Mouse (Mus musculus) right cerebral cortex, postnatal 10 days (tissue): ENCODE data around the gene Rcan3.

Experiments
- DNase-seq, 2 experiments: peaks; one replicate each; pipeline ENCODE4 v3.0.0; 2021; ENCODE audit warnings: low spot score in 2 of 2

Rcan3 gene

DNA sequence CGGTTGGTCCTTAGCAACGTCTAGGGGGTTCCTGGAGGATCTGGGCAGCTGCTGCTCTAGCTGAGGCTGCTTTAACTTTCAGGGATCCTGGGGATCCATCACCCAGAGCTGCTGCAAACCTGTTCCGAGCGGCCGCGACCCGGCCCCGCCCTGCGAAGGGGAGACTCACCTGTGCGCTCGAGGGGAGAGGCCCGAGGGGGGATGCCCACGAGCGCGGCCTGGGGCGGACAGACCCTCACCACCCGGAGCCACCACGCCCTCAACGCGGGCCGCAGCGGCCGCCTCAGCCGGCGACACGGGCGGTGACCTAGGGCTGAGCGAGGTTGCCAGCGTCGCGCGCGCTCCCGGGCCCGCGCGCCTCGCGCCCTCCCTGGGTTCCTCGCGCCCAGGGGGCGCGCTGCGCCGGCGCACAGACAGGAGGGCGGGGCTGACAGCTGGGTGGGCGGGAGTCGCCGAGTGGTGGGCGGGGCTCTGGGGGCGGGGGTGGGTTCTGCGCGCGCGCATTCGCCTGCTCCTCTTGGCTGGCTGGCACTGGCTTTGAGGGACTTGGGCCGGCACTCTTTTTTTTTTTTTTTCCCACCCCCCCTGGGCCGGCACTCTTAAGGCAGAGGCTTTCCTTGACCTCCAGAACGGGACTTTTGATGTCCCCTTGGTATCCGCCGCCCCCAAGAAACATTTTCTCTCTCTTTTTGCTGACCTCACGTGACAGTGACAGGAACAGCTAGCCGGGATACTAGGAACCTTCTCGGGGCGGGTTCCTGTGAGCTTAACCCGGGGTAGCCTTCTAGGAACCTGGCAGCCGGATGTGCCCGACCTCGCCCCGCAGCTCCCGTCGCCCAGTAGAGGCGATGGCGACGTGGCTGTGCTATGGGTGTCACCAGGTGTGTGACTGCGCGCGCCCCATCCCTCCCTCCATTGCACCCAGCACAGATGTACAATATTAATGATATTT is at the start of gene Rcan3:
Gene Rcan3, minus strand, starts transcription at position 411 of the 952 bp plus-strand sequence.
- DNase-seq, result peak; percentile 77 to 84

DNA sequence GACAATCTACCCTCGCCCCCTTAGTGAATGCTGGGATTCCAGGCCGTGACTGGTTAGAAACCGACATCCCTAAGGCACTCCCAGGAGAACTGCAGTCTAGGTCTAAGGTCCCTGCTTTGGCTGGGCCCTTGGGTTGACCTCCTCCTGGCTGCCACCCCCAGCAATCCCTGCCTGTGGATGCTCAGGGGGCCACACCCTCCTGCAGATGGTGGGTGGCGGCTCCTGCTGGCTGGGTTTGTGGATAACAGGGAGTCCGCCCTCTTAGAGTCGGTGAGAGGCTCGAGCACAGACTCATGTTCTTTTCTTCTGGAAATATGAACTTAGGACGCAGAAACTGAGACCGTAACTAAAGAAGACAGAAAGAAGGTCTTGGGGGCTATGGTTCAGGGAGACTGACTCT is 46.7 kb upstream of the Rcan3 start:
- DNase-seq, result no peak

DNA sequence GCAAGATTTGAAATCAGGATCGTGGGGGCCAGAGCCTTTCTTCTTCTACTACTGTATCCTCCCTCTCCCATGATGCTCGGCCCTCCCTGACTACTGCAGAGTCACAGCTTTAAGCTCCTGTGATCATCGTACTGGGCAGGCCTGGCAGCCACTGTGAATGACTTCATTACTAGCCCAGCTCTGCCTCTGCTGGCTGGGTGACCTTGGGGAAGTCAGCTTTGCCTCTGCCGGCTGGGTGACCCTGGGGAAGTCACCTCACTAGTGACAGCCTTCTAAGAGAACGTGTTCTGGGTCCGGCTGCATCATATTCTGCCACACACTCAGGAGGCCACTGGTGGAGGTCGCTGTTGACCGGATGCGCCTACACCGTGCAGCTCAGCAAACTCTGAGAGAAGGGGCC is 44.2 kb upstream of the Rcan3 start:
- no peak for DNase-seq

DNA sequence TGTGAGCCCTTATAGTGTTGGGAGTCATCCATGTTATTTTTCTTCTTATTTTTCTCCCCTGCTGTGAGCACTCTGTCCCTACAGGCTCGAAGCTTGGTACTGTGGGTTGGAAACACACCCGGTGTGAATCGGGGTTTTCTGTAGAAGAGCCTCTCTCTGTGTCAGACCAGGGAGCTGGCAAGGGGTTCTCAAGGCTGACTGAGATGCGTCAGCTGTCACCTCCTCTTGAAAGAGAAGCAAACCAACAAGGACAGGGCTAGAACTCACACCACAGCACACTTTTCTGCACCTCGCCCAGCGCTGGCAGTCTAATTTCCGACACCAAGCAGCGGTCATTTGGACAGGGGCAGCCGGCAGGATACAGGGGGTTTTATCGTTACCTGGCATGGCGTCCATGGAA is 29.8 kb upstream of the Rcan3 start:
- DNase-seq, result no peak

DNA sequence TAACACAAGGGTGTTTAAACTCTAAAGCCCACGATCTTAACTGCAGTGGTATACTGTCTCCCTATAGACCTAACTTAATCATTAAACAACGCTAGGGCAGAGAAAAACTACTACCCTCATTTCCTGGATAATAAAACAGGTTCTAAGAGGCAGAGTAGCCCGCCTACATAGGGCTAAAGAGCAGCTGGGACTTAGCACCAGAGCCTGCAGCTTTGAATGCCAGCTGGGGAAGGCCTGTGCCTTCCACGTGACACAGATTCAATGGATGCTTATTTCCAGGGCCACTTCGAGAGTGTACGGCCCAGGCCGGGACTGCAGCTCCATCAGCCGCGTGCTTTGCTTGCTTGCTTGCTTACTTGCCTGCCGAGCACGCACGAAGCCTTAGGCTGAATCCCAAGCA is 19.9 kb upstream of the Rcan3 start:
- DNase-seq, result no peak

DNA sequence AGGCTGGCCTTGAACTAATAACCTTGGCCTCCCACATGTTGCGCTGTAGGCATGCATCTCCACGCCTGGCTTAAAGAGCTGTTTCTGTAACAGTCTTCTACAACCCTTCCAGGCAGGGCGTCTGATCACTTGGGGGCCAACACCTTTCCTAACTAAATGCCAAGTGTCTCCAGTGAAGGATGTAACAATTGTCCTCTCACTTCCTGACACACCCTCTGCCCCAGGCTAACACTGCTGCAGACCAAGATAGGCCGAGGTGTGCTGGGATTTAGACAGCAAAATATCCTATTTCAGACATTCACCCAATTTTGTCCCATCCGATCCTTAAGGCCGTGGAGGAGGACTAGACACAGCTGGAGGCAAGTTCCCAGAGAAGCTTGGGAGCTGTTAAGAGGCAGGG is 19.5 kb upstream of the Rcan3 start:
- DNase-seq, result no peak

DNA sequence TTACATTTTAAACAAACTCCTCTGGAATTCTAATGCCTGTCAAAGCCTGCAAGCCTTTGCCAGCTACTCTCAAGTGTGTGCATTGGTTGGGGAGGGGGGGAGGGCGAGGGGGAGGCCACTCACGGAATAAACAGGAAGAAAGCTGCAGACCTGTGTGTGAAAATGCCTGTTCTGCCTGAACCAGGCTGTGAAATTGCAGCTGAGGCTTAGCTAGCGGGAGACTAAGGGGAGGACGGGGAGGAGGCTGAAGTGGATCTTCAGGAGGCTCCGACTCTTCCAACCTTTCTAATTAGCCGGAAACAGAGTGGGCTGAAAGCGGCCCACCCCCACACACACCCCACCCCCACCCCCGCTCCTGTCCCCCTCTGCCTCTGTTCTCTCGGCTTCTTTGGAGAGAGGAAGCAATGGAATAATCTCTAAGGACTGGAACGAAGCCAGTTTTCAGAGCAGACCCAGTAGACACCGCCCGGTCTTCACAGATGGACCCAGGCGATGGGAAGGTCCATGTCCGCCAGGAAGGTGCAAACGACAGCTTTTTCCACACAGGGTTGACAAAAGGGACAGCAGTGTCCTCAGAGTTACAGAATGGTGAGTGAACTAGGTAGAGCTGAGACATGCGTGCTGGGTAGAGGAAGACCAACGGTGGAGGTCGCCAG is 17.8 kb upstream of the Rcan3 start:
- DNase-seq, result no peak

DNA sequence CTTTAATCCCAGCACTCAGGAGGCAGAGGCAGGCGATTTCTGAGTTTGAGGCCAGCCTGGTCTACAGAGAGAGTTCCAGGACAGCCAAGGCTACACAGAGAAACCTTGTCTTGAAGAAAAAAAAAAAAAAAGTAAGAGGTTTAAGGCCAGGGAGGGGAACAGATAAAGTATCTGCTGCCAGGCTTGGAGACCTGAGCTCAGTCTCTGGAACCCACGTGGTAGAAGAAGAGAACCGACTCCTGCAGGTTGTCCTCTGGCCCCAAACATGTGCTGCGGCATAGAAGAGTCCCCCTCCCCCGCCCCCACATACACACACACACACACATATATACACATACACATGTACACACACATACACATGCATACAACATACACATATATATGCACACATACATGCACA is 8.8 kb upstream of the Rcan3 start:
- DNase-seq, result no peak

DNA sequence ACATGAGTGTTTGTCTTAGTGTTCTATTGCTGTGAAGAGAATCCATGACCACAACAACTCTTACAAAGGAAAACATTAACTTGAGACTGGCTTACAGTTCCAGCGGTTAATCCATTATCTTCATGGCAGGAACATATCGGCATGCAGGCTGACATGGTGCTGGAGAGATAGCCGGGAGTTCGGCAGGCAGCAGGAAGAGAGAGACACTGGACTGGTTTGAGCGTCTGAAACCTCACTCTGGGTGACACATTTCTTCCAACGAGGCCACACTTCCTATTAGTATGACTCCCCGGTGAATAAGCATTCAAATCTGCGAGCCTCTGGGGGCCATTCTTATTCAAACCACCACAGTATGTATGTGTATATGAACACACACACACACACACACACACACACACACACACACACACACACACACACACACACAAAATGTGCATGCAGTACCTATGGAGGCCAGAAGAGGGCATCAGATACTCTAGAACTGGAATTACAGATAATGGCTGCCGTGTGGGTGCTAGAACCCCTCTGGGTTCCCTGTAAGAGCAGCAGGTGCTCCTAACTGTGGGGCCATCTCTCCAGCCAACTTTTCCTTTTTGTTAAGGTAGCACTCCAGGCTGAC is 6.4 kb upstream of the Rcan3 start:
- no peak for DNase-seq

DNA sequence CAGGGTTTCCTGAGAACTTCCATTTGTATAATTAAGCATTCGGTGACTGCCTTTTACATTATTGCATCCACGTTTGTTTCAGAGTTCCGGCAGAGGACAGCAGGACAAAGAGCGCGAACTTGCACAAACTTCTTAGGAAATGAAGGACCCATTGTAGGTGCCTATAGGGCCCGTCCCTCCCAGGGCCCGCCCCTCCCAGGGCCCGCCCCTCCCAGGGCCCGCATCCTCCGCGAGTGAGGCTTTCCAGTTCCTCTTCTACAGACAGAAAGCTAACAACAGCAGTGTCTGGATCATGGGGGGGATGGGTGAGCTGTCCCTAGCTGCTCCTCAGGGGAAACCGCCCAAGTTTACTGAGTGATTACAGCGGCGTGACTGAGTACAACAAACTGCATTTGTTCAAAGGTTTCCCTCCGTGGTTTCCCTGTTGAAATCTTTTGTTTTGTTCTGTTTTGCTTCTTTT is 5.6 kb upstream of the Rcan3 start:
- DNase-seq, result peak in 1 of 2 experiments; percentile 47

DNA sequence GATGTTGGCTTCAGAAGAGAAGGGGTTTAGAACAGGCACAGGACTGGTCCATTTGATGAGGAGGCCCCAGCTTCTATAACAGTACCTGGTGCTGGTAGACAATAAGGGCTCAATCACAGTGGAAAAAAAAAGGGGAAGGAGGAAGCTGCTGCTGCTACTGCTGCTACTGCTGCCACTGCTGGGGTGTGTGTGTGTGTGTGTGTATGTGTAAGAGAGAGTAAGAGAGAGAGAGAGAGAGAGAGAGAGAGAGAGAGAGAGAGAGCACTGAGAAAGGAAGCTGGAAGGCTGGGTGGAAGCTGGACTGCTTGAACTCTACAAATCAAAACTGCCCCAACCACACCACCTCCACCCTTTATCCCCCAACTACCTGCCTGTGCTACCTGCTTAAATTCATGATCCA is 4.3 kb upstream of the Rcan3 start:
- DNase-seq, result no peak

DNA sequence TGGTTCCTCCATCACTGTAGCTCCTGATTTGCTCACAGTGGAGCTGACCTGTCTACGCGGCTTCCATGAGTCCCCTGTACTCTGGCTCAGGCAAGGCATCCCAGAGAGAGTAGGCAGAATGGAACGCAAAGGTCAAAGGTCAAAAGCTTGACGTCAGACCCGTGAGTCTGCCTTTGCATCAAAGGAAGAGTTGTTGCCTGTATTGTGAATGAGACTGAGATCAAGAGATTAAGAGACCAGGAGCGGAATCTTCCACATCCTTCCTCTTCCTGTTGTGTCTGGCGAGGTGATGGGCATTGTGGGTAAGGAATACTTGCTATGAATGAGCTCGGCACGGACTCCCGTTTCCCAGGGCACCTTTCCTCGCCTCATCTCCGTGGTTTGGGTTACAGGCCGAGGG is 2.6 kb upstream of the Rcan3 start:
- no peak for DNase-seq

DNA sequence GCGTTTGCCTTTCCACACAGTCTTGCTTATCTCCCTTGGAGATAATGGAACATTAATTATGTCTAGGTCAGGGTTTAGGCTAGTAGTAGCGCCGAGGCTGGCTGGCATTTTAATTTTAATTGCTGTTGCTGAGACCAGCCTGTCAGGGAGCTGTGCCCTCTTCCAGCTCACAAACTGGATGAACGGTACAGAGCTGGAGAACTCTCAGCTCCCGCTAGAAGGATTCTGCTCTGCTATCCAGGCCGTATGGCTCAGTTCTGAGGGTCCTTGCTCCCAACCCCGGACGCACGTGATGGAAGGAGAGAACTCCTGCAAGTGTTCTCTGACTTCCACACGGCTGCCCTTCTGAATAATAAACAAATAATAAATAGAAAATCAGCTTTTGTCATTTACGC is 739 bp upstream of the Rcan3 start:
- DNase-seq, result no peak

DNA sequence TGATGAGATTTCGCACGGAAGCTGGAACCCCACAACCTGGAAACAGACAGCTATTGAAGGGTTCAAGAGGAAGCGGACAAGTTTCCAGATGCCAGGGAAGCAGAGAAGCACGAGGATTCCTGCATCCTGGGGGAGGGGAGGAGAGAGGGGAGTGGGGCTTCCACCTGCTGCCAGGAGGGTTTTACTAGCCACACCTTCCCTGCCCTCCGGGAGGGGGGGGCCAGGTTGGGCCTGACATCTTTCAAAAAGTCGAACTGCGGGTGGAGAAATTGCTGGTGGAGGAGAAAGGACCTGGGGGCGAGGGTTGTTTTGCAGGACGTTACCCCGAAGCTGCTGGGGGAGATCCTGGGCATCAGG is 589 bp downstream of the Rcan3 start:
- DNase-seq, result peak in 1 of 2 experiments; percentile 40

DNA sequence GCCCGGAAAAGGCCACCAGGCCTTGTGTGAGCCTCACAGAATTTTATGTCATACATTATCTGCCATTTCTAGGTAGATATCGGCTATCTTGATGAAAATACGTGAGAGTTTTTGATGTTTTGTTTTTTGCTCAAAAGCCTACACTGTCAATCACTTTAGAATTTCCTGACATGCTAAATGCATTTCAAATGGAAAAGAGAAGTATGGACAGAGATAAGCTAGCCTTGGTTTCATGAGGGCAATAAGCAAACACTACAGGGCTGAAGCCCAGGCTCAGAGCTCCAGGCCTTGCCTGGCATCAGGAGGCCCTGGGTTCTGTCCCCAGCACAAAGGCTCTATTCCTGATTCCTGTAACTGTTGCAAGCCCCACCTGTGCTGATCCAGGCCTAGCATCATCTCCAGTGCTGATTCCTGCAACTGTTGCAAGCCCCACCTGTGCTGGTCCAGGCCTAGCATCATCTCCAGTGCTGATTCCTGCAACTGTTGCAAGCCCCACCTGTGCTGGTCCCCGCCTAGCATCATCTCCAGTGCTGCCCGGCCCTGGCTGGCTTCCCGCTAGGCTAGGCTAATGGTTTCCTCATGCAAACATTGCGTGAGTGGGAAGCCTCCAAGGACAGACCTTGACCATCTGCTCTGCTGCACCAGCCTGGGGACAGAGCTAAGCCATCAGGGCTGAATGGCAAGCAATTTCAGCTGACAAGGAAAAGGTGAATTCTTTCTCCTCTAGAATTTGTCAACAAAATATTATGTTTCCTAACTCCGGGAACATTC is 3.5 kb downstream of the Rcan3 start:
- DNase-seq, result no peak

DNA sequence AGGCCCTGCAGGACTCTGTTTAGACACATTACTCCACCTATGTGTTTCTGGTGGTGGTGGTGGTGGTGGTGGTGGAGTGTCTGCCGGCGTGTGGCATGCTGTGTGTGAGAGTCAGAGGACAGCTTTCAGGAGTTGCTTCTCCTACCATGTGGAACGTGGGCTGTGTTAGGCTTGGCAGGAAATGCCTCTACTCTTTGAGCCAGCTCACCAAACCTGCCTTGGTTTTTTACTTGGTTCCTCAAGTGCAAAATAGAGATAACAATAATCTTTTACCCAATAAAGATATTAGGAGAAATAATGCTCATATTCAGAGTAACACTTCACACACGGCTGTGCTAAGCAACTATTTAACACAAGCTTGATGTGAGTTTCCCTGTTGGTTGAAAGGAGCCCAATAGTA is 4.3 kb downstream of the Rcan3 start:
- no peak for DNase-seq

DNA sequence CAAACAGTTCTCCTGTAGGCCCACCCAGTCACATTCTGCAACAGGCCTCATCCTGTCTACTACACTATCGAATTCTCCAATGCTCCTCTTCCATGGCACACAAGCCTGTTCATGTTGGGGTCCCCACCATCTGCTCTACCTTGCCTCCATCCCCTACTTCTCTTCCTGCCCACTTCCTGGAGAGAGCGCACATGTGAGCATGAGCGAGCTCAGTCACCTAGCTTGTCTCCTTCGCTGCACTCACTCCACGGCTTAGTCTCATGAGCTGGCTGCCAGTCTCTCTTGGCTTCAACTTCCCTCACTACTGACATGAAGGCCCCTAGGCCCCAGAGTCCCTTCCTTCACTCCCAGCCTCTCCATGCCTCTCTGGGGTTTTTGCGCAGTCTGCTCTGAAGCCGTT is 7.1 kb downstream of the Rcan3 start:
- DNase-seq, result no peak

DNA sequence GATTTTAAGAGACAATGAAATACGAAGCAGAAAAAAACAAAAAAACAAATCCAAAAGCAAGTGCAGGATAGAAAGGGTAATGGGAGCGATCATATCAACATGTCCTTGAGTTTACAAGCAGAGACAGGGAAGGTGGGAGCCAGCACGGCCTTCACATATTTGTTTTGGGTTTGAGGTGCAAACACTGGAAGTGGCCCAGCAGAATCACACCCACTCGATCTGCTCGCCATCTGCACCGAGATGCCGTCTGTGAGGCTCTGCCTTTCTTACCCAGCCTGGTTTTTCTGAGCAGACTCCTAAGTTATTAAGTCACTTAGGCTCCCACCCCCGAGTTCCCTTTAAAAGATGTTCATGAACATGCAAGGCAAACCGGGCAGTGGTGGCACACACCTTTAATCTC is 8.0 kb downstream of the Rcan3 start:
- peak; percentile 84 to 90 for DNase-seq

DNA sequence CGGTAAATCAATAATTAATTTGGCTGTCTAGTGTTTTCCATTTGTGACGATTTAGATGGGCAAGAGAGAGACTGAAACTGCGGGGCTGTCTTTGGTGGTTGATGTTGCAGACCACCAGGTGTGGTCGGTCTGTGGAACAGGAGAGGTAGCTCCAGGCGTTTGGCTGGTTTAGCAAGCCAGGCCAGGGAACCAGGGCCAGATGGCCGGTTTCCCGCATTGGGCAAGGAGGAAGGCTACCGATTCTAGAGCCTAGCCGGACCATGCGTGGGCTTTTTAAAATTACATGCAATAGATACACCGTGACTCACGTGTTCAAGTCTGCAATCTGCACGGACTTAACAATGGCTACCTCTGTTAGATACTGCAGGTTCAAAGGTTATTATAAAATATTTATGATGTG is 12.7 kb downstream of the Rcan3 start:
- DNase-seq, result no peak

DNA sequence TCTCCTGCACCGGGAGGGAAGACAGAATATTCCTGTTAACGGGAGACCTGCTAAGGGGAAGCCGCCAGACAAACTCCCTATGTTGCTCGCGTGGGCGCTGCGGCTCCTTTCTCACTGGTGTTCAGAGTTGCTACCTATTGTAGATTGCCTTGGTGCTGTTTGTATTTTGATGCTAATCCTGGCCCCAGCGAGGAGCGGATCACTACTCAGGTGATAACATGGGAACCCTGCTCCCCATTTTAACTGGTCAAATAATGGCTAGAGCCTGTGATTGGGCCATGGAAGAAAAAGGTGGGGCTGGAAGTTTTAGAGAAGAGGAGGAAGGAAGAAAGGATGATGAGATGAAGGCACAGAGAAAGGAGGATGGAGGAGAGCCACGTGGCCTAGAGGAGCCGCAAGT is 13.2 kb downstream of the Rcan3 start:
- DNase-seq, result no peak

DNA sequence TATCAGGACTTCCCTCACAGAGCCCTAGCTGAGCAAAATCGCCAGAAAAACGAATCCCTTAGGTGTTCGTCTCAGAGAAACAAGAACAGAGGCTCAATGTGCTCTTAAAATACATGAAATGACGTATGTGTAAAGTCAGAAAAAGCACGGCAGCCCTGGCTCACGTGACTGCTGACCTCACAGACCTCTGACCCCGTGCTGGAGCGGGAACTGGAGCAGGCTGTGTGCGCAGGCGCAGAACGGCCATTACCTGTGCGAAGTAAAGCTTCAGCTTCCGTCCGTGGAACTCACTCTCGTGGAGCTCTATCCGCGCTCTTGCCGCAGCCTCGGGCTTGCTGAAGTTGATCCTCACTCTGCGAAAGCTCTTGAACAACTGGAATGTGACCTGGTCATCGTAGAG is 13.7 kb downstream of the Rcan3 start:
- no peak for DNase-seq

DNA sequence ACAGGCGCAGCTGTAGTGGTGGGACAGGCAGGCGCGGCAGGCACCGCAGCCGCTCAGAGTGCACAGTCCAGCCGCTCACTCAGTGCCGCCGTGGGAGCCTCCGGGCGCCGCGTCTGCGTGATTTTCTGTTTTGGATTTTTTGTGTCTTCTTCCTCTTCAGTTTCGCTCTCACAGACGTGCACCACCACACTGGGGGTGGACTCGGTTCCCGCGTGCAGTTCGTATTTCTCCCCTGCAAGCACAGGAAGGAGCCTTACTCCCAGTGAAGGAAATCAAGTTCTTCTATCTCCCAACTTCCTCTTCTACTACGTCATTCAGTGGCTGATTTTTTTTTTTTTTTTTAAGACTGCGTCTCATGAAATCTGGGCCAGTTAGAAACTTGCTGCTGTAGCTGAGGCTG is 17.3 kb downstream of the Rcan3 start:
- DNase-seq, result no peak
